Mouse (Mus musculus) cortical plate, adult 2 months (tissue): ENCODE results near the gene Csnk1d. TPM values are rescaled to one million over a fixed set of nuclear protein-coding genes. Genes with fewer than 3 reads are reported as not detected.

Experiments
- H3K27ac ChIP-seq: fragments of 200-500 bp; 2 replicates; pipeline ENCODE4 v1.5.1; 2012; ENCODE audit warnings: low read length, control low read depth, inconsistent platforms; ENCODE audit not compliant: insufficient read depth
- H3K4me1 ChIP-seq: fragments of 200-500 bp; 2 replicates; pipeline ENCODE4 v1.6.1; 2011; ENCODE audit warnings: low read length; ENCODE audit not compliant: control insufficient read depth, insufficient read depth
- H3K4me3 ChIP-seq: fragments of 200-500 bp; 2 replicates; pipeline ENCODE4 v1.5.1; 2011; ENCODE audit warnings: mild to moderate bottlenecking, low read length, control low read depth; ENCODE audit not compliant: insufficient read depth
- CTCF ChIP-seq: fragments of 200-500 bp; IDR thresholded peaks from 2 replicates; pipeline ENCODE4 v1.5.1; 2011; ENCODE audit warnings: mild to moderate bottlenecking, control low read depth, low read length; ENCODE audit not compliant: insufficient read depth; ENCODE audit errors: extremely low read depth
- POLR2A ChIP-seq: fragments of 200-500 bp; IDR thresholded peaks from 2 replicates; pipeline ENCODE4 v1.6.1; 2011; ENCODE audit warnings: mild to moderate bottlenecking, low read length, control low read depth; ENCODE audit not compliant: insufficient read depth; ENCODE audit errors: extremely low read depth
- polyA plus RNA-seq: library from polyadenylated mRNA; depleted of rRNA; stranded (reverse); fragments of >200 nt; gene quantifications from 2 replicates; pipeline ENCODE4 v1.2.3, GENCODE M21; 2012

Csnk1d gene
- polyA plus RNA-seq, 1 experiment: 110 TPM

DNA sequence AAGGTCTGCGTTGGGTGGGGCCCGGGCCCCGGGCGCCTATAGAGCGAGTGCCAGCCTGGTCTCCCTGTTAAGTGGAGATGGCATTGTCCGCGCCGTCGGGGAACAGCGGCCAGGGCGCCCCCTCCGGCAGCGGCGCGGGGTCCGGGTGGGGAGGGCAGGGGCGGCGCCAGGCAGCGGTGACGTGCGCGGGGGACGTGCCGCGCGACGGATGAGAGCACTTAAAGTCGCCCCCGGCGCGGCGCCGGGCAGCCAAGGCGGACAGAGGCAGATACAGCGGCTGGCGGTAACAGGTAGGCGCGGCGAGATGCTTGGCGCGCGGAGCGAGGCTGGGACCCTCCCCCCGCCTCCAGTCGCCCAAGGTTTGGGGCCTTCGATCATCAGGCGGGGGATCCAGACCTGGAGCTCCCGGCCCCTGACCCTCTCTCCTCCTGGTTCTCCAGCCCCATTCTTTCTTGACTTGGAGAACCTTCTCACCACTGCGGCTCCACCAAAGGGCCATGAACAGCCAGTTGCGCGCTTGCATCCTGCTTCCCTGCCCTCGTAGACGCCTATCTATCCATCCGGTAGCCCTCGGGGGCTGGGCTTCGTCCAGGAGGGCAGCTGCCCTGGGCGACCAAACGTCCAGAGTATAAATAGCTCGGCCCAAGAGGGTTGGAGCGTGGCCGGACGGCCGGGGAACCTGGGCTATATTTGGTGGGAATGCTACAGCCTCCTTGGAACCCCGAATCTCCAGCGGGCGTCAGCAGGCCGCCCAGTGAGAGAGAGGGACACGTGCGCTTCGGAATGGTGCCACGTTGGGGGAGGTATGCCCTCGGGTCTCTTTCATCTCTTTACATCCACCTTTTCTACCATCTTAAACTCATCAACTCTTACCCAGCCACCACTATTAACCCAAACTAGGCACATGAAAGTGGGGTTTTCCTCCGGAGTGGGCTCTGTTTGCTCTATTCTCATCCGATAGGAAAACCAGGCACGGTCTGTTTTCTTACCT lies 42.0 kb downstream of the Csnk1d start:
- Histone ChIP-seq H3K4me3 (peak overlapping the region; percentile 15), H3K27ac (no peak overlapping the region), H3K4me1 (no peaks in the 10 kb centered on the region)
- TF ChIP-seq CTCF (no peak), POLR2A (no peak)

DNA sequence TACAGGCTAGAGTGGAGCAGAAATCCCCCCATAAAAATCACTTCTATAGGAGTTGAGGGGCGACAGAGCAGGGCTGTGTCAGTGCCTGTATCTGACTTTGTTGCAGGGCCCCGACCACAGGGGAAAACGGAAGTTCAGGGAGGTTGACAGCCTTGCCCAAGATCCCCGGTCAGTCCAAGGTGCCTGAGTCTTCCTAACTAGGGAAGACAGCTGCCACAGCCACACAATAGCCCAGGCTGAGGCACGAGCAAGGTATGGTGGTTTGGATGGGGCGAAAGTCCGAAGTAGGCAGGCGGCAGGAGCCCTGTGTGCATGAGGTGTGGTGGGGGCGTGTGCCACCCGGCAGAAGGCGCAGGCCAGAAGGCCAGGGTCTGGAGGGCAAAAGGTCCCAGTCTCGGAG lies 42.8 kb downstream of the Csnk1d start, which contains the start of gene Slc16a3:
Gene Slc16a3, plus strand, starts transcription at position 153 of the 400 bp plus-strand sequence.
- TF ChIP-seq CTCF: no peak
- no peak for TF ChIP-seq POLR2A

DNA sequence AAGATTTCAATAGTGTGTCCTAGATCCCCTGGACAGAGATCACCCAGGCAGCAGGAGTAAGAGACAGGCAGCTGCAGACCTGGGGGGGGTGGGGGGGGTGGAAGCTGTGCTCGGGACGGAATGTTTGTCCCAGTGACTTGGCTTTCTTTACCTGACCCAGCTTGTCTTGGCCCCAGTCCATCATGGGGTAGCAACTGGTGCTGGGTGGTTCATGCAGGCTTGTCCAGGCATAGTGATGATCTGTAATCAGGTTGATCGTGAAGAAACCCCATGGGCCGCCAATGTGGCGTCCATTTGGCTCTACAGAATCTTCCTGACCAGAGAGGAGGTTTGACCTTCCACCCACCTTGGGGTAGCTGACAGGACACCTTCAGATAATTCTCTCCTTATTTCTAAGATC lies 45.2 kb downstream of the Csnk1d start:
- TF ChIP-seq POLR2A (no peak), CTCF (no peak)
- no peak overlapping the region for H3K27ac ChIP-seq

More for the DNA sequence above, 42.8 kb downstream of the Csnk1d start, which contains the start of gene Slc16a3:
- H3K4me1 ChIP-seq: no peaks in the 10 kb centered on the region
- H3K27ac ChIP-seq: no peak within 1 kb of the TSS
- H3K4me3 ChIP-seq: peak within 1 kb of the TSS; percentile 15

DNA sequence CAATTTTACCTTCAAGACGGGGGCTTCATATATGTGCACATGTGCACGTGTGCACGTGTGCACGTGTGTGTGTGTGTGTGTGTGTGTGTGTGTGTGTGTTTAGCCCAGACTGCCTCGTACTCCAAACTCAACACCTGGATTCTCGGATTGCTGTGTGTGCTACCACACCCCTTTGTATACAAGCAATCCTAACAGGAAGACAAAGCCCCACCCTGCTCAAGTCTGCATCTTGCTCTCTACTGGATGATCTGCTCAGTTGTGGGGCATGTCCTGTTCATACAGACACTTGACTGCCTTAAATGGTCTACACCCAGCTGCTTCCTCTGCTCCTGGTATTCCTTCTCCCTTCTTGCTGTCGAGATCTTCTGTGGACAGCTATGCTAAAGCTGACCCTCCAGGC lies 45.9 kb downstream of the Csnk1d start:
- TF ChIP-seq CTCF: no peak
- TF ChIP-seq POLR2A: no peak
- Histone ChIP-seq H3K4me1 (no peaks in the 10 kb centered on the region), H3K4me3 (no peak overlapping the region), H3K27ac (no peak overlapping the region)

More for the DNA sequence above, 45.2 kb downstream of the Csnk1d start:
- Histone ChIP-seq H3K4me3 (no peak overlapping the region), H3K4me1 (no peaks in the 10 kb centered on the region)

DNA sequence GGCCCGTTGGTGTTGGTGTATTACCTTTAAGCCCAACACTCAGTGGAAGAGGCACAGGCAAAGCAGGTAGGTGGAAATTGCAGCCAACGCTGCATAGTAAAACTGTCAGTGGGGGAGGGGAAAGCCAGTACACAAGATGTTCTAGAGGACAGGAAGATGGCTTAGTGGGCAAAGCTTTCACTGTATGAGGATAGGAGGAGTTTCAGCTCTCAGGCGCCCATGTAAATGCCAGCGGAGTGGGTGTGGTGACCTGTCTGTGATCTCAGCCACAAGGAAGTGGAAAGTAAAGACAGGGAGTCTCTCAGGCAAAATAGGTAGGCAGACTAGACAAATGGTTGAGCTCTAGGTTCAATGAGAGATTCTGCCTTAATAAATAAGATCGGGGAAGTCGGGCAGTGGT lies 50.2 kb downstream of the Csnk1d start:
- Histone ChIP-seq H3K27ac (no peak overlapping the region), H3K4me1 (no peaks in the 10 kb centered on the region), H3K4me3 (no peak overlapping the region)
- no peak for TF ChIP-seq POLR2A
- no peak for TF ChIP-seq CTCF

DNA sequence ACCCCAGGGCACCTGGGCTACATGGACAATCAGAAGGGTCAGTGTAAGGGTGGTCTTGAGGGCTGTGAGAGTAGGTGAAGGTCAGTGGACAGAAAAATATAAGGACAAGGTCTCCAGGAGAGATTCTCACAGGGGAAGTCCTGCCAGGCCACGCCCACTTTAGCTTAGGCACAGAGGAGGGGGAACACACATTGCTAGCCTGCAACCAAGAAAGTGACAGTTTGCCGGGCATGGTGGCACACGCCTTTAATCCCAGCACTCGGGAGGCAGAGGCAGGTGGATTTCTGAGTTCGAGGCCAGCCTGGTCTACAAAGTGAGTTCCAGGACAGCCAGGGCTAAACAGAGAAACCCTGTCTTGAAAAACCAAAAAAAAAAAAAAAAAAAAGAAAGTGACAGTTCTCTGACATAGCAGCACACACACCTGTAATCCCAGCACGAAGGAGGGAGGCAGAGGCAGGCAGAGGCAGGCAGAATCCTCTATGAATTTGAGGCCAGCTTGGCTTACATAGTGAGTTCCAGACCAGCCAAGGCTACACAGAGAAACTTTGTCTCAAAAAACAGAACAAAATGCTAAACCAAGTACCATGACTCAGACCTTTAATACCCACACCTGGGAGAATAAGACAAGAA lies 51.3 kb downstream of the Csnk1d start:
- no peak overlapping the region for H3K27ac ChIP-seq
- TF ChIP-seq POLR2A (no peak), CTCF (no peak)
- no peaks in the 10 kb centered on the region for H3K4me1 ChIP-seq
- H3K4me3 ChIP-seq: no peak overlapping the region

DNA sequence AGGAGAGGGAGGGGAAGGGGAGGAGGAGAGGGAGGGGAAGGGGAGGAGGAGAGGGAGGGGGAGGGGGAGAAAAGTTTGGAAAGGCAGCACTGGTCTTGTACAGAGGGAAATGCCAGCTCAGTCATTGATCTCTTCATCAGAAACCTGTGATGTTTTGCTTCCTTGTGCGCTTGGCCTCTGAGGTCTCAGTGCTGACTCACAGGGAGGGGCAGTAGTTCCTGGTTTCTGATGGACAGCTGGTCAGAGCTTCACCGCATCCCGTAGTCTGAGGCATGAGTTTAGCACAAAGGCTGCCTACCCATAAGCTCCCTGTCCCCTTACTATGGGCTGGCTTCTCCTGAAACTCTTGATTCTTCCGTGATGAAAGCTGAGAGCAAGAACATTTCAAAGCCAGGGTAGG lies 52.3 kb downstream of the Csnk1d start:
- TF ChIP-seq CTCF (no peak), POLR2A (no peak)

DNA sequence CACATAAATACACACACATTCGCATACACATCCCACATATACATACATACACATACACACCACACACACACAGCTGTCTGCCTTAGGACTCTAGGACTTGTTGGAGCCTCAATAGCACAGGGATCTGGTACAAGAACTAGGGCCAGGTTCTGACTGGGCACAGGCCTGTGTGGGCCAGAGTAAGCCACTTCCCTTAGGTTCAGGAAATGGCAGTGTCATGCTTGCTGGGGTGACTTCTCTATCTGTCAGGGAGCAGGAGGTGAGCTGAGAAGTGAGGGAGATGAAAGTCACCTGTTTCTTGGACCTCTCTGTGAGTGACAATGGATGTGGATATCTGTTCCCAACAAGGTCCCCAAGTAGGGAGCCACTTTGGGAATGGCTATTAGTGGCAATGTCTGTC lies 53.2 kb downstream of the Csnk1d start:
- no peak for TF ChIP-seq POLR2A
- no peak for TF ChIP-seq CTCF
- peaks cover 1% of the 10 kb centered on the region; the same call in 1 of the 2 replicates for H3K4me1 ChIP-seq
- H3K27ac ChIP-seq: no peak overlapping the region
- no peak overlapping the region for H3K4me3 ChIP-seq

More for the DNA sequence above, 52.3 kb downstream of the Csnk1d start:
- no peaks in the 10 kb centered on the region for H3K4me1 ChIP-seq
- H3K27ac ChIP-seq: no peak overlapping the region
- no peak overlapping the region for H3K4me3 ChIP-seq

DNA sequence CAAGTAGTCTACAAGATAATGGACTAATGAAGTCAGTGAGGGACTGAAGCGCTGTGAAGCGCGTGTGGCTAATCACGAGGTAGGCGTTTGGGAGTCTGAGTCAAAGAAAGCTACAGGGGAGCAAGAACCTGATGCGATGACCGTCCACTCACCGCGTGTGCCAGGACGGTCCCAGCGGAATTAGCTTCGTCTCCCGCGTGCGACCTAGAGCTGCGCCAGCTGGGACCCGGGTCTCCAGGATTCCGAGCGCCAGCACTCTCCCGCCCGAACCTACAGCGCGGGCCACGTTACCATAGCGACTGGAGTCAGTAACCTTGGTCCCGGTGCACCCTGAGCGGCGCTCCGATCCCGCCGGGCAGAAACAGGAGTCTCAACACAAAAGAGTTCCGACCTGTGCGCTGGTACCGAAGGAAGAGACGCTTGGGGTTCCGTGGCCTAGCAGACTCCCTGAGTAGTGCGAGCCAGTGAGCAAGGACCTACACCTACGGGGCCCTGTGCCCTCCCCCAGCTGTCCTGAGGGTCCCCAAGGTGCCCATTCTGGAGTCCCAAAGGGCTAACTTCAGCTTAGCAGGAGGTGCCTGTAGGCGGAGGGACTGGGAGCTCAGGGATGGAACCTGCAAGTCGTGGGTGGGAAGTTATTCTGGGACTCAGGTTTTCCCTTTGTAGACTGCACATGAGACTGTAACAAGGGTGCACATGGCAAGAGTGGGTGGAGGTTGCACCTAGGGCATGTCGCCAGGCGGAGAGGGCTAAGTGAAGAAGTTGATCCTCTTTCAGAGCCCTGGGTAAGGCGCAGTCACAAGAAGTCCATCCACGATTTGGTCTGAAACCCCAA lies 58.3 kb downstream of the Csnk1d start, which contains the start of gene Ccdc57:
Gene Ccdc57, minus strand, starts transcription at position 309 of the 835 bp plus-strand sequence.
- H3K4me3 ChIP-seq: peak within 1 kb of the TSS; percentile 72

More for the DNA sequence above, 58.3 kb downstream of the Csnk1d start, which contains the start of gene Ccdc57:
- TF ChIP-seq POLR2A (peak; percentile 47; the same call in 1 of the 2 replicates), CTCF (no peak)
- Histone ChIP-seq H3K27ac (no peak within 1 kb of the TSS), H3K4me1 (peaks cover 1% of the 10 kb centered on the region; the same call in 1 of the 2 replicates)
